In genomic region chr1:35995691-35996090, GRCm38 (mm10) we compare ENCODE assay signal across 14 mouse cellular contexts.
DNase-seq lines count a peak whose midpoint lies in the region; ATAC-seq and TF ChIP-seq lines count a peak whose summit lies in the region.
"Had no signal": no experiment of that assay in that cellular context is flagged by ENCODE, and none has a peak within 500 bp of the region (broad histone marks: within the 10 kb centered on the region; RNA-seq: fewer than 3 reads in every experiment).

No protein-coding gene starts in this region.

- TF ChIP-seq CTCF in thymus, adult 2 months (IDR thresholded peaks at IDR 0.05; ENCODE audit: borderline replicate concordance, control insufficient read depth, extremely low read depth, insufficient read depth, low read length, poor library complexity) = no peak
- no peak for TF ChIP-seq CTCF in liver, postnatal 0 days (IDR thresholded peaks at IDR 0.05; ENCODE audit: low read depth)

- H3K4me2 ChIP-seq in forebrain, embryonic 14.5 days (ENCODE audit: low read length) = no peak overlapping the region
- no peak overlapping the region for H3K4me2 ChIP-seq in forebrain, embryonic 12.5 days
- H3K4me2 ChIP-seq in liver, postnatal 0 days (ENCODE audit: low read depth, low read length) = no peak overlapping the region
- H3K4me2 ChIP-seq: neural tube, embryonic 13.5 days had no signal

- H3K27ac ChIP-seq in forebrain, embryonic 14.5 days (ENCODE audit: low read depth, low read length) = no peak overlapping the region
- H3K27ac ChIP-seq in forebrain, embryonic 12.5 days = no peak overlapping the region
- H3K27ac ChIP-seq in embryonic facial prominence, embryonic 10.5 days (replicated peaks) = peak overlapping the region; percentile 10; the same call in 1 of the 2 replicates
- no peak overlapping the region for H3K27ac ChIP-seq in thymus, adult 2 months (ENCODE audit: control insufficient read depth, insufficient read depth, low read length)
- H3K27ac ChIP-seq in liver, postnatal 0 days (ENCODE audit: low read depth) = no peak overlapping the region
- H3K27ac ChIP-seq: heart, adult 2 months; midbrain, embryonic 10.5 days; neural tube, embryonic 13.5 days had no signal

- 66% methylated on average over 6 of the region's 6 CpGs for WGBS in forebrain, embryonic 14.5 days
- 78% methylated on average over 6 of the region's 6 CpGs for WGBS in forebrain, embryonic 12.5 days
- WGBS in embryonic facial prominence, embryonic 10.5 days = 76% methylated on average over 6 of the region's 6 CpGs
- WGBS in thymus, adult 2 months = 64% methylated on average over 6 of the region's 6 CpGs
- 71% methylated on average over 6 of the region's 6 CpGs for WGBS in liver, postnatal 0 days (ENCODE audit: insufficient replicate concordance)

- H3K4me1 ChIP-seq in forebrain, embryonic 14.5 days (ENCODE audit: control insufficient read depth, insufficient read depth, low read length) = 0 out of 2 replicates have a peak, but pooled peaks cover 2% of the 10 kb centered on the region
- H3K4me1 ChIP-seq in forebrain, embryonic 12.5 days = no peaks in the 10 kb centered on the region; the same call in 1 of the 2 replicates
- peaks cover 23% of the 10 kb centered on the region for H3K4me1 ChIP-seq in embryonic facial prominence, embryonic 10.5 days
- no peaks in the 10 kb centered on the region for H3K4me1 ChIP-seq in thymus, adult 2 months (replicated peaks; ENCODE audit: control insufficient read depth, insufficient read depth, low read length)
- H3K4me1 ChIP-seq in liver, postnatal 0 days (ENCODE audit: insufficient read depth) = no peaks in the 10 kb centered on the region
- H3K4me1 ChIP-seq: midbrain, embryonic 10.5 days; neural tube, embryonic 13.5 days had no signal

- H3K36me3 ChIP-seq in forebrain, embryonic 14.5 days (ENCODE audit: control insufficient read depth, insufficient read depth, low read length) = no peaks in the 10 kb centered on the region
- no peaks in the 10 kb centered on the region for H3K36me3 ChIP-seq in forebrain, embryonic 12.5 days (replicated peaks)
- H3K36me3 ChIP-seq in embryonic facial prominence, embryonic 10.5 days (replicated peaks) = no peaks in the 10 kb centered on the region
- no peaks in the 10 kb centered on the region for H3K36me3 ChIP-seq in thymus, adult 2 months (ENCODE audit: control insufficient read depth, insufficient read depth, low read length)
- no peaks in the 10 kb centered on the region for H3K36me3 ChIP-seq in liver, postnatal 0 days (replicated peaks; ENCODE audit: insufficient read depth, low read length)
- H3K36me3 ChIP-seq: midbrain, embryonic 10.5 days had no signal

- H3K9ac ChIP-seq in forebrain, embryonic 14.5 days (ENCODE audit: low read length) = no peak overlapping the region
- no peak overlapping the region for H3K9ac ChIP-seq in forebrain, embryonic 12.5 days
- no peak overlapping the region for H3K9ac ChIP-seq in liver, postnatal 0 days (replicated peaks)
- H3K9ac ChIP-seq: neural tube, embryonic 13.5 days had no signal

- 0 out of 2 replicates have a peak, but pooled peaks have one; percentile 12 for ATAC-seq in forebrain, embryonic 14.5 days
- ATAC-seq in forebrain, embryonic 12.5 days (ENCODE audit: low FRiP score) = no peak
- no peak for ATAC-seq in liver, postnatal 0 days
- ATAC-seq: forebrain, embryonic 16.5 days; intestine, embryonic 16.5 days had no signal

- TF ChIP-seq EP300 in liver, postnatal 0 days (IDR thresholded peaks at IDR 0.05; ENCODE audit: low read depth) = no peak

- no peaks in the 10 kb centered on the region for H3K27me3 ChIP-seq in forebrain, embryonic 14.5 days (replicated peaks; ENCODE audit: control insufficient read depth, insufficient read depth, low read length)
- no peaks in the 10 kb centered on the region for H3K27me3 ChIP-seq in forebrain, embryonic 12.5 days
- no peaks in the 10 kb centered on the region for H3K27me3 ChIP-seq in embryonic facial prominence, embryonic 10.5 days (replicated peaks; ENCODE audit: low read depth, poor library complexity, severe bottlenecking)
- H3K27me3 ChIP-seq in thymus, adult 2 months (ENCODE audit: control insufficient read depth, insufficient read depth, low read length) = no peaks in the 10 kb centered on the region
- H3K27me3 ChIP-seq in liver, postnatal 0 days (ENCODE audit: insufficient read depth, low read length) = no peaks in the 10 kb centered on the region
- H3K27me3 ChIP-seq: neural tube, embryonic 13.5 days had no signal

- no peak for TF ChIP-seq POLR2A in thymus, adult 2 months (IDR thresholded peaks at IDR 0.05; ENCODE audit: control insufficient read depth, extremely low read depth, insufficient read depth, low read length, poor library complexity)

- H3K4me3 ChIP-seq in forebrain, embryonic 14.5 days (ENCODE audit: low read depth, low read length) = no peak overlapping the region
- H3K4me3 ChIP-seq in forebrain, embryonic 12.5 days (replicated peaks) = no peak overlapping the region
- no peak overlapping the region for H3K4me3 ChIP-seq in embryonic facial prominence, embryonic 10.5 days
- H3K4me3 ChIP-seq in thymus, adult 2 months (ENCODE audit: control insufficient read depth, insufficient read depth, low read length) = no peak overlapping the region
- no peak overlapping the region for H3K4me3 ChIP-seq in liver, postnatal 0 days (ENCODE audit: low read depth, low read length)
- H3K4me3 ChIP-seq: heart, adult 2 months; midbrain, embryonic 10.5 days; neural tube, embryonic 13.5 days had no signal

- DNase-seq in forebrain, embryonic 14.5 days (ENCODE audit: low spot score) = no peak
- no peak for DNase-seq in embryonic facial prominence, embryonic 10.5 days (ENCODE audit: low spot score)
- peak; percentile 31 to 80 for DNase-seq in left cerebral cortex, adult 8-10 months (ENCODE audit: low spot score in 2 of 2)
- DNase-seq in thymus, adult 2 months = peak; percentile 30
- DNase-seq in lung, postnatal 14 days = no peak
- no peak for DNase-seq in liver, postnatal 0 days
- no peak for DNase-seq in urinary bladder, postnatal 25 days (ENCODE audit: low spot score)
- DNase-seq: embryo, embryonic 11 days; heart, adult 2 months had no signal

- H3K9me3 ChIP-seq in forebrain, embryonic 14.5 days (replicated peaks; ENCODE audit: control insufficient read depth, low read length) = no peaks in the 10 kb centered on the region
- no peaks in the 10 kb centered on the region for H3K9me3 ChIP-seq in forebrain, embryonic 12.5 days
- no peaks in the 10 kb centered on the region for H3K9me3 ChIP-seq in embryonic facial prominence, embryonic 10.5 days
- no peaks in the 10 kb centered on the region for H3K9me3 ChIP-seq in liver, postnatal 0 days (ENCODE audit: low read length)

Comparison
In these comparisons a context has a peak if more than half of its experiments do, and no peak if none do; other contexts are left out.
1. DNase-seq: peak in left cerebral cortex, adult 8-10 months (2 of 2) and thymus, adult 2 months (single experiment); none in forebrain, embryonic 14.5 days (single experiment), embryonic facial prominence, embryonic 10.5 days (single experiment), lung, postnatal 14 days (single experiment), liver, postnatal 0 days (single experiment) and urinary bladder, postnatal 25 days (single experiment).